Mouse (Mus musculus) hindbrain, embryonic 14.5 days (tissue): ENCODE data around the gene Pspn. TPM values are rescaled to one million over a fixed set of nuclear protein-coding genes. Genes with fewer than 3 reads are reported as not detected.

Experiments
- ATAC-seq: fragments of 200-750 bp; cut with Nextera tagmentation; 2 replicates; pipeline ENCODE4 v1.8.0; 2017; ENCODE audit warnings: moderate number of reproducible peaks, mild to moderate bottlenecking, moderate TSS enrichment, moderate library complexity; ENCODE audit not compliant: low FRiP score
- DNase-seq: peaks from one replicate; pipeline ENCODE4 v3.0.0-alpha.2; 2015; ENCODE audit warnings: low spot score
- H3K27ac ChIP-seq: fragments of 300-500 bp; sonication (generic); 2 replicates; pipeline ENCODE4 v1.5.1; 2014; ENCODE audit warnings: mild to moderate bottlenecking, moderate library complexity
- H3K27me3 ChIP-seq: fragments of 300-500 bp; sonication (generic); 2 replicates; pipeline ENCODE4 v1.6.1; 2014; ENCODE audit warnings: mild to moderate bottlenecking, low read length, mixed read lengths; ENCODE audit not compliant: control insufficient read depth, insufficient read depth
- H3K36me3 ChIP-seq: fragments of 300-500 bp; sonication (generic); replicated peaks from 2 replicates; pipeline ENCODE4 v1.6.1; 2014; ENCODE audit not compliant: control insufficient read depth, insufficient read depth
- H3K4me1 ChIP-seq: fragments of 300-500 bp; sonication (generic); replicated peaks from 2 replicates; pipeline ENCODE4 v1.6.1; 2014; ENCODE audit warnings: antibody characterized with exemption, low read length, mixed read lengths; ENCODE audit not compliant: control insufficient read depth, insufficient read depth
- H3K4me2 ChIP-seq: fragments of 300-500 bp; sonication (generic); replicated peaks from 2 replicates; pipeline ENCODE4 v1.6.1; 2014; ENCODE audit warnings: mild to moderate bottlenecking, moderate library complexity
- H3K4me3 ChIP-seq: fragments of 300-500 bp; sonication (generic); replicated peaks from 2 replicates; pipeline ENCODE4 v1.5.1; 2014; ENCODE audit warnings: mild to moderate bottlenecking, low read length
- H3K9ac ChIP-seq: fragments of 300-500 bp; sonication (generic); 2 replicates; pipeline ENCODE4 v1.6.1; 2014
- H3K9me3 ChIP-seq: fragments of 300-500 bp; sonication (generic); 2 replicates; pipeline ENCODE4 v1.6.1; 2016; ENCODE audit warnings: low read length; ENCODE audit not compliant: control insufficient read depth
- WGBS: fragments of 180-500 bp; shearing (Covaris S2); extraction: QIAGEN DNeasy Blood & Tissue Kit; methylation state at CpG from one replicate; pipeline ENCODE4 v1.1.7; 2014; 5-methylcytosine and 5-hydroxymethylcytosine counted together
- polyA plus RNA-seq: library from polyadenylated mRNA; unstranded; fragments of >200 nt; fragmentation: Nextera tagmentation; extraction: Ambion mirVana; gene quantifications from 2 replicates; pipeline ENCODE4 v1.2.1, GENCODE M21; 2014

The Pspn gene
- polyA plus RNA-seq, 1 experiment from 2014 or later, result 0.47 TPM

DNA sequence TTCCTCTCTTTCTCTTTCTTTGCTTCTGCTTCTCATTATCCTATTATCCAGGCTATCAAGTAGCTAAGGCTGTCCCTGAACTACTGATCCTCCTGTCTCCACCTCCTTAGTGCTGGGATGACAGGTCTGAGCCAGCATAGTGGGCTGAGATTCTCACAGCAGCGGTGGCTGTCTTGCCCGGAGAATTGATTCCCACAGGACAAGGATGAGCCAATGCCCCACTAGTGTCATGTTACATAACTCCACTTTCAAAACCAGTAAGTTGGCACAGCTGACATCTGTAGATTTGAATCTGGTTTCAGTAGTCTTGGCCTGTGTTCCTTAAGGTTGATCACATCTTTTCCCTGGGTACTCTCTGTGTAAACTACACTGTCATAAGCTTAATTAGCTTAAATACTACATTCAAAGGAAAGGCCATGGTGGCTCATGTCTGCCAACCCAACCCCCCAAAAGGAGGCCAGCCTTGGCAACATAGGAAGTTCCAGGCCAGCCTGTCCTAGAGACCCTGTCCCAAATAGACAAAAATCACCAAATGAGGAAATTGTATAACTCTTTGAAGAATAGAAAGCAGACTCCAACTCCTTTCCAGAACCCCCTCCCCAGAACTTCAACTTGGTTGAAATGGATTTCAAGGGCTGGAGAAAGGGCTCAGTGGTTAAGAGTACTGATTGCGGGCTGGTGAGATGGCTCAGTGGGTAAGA, 13.6 kb downstream of the Pspn start:
- Histone ChIP-seq H3K9me3 (no peaks in the 10 kb centered on the region), H3K9ac (no peak overlapping the region), H3K27me3 (no peaks in the 10 kb centered on the region), H3K4me3 (no peak overlapping the region), H3K27ac (no peak overlapping the region), H3K4me2 (no peak overlapping the region), H3K36me3 (no peaks in the 10 kb centered on the region), H3K4me1 (peaks cover 6% of the 10 kb centered on the region)
- ATAC-seq (no peak), DNase-seq (no peak)
- 85% methylated on average over 3 of the region's 3 CpGs for WGBS

DNA sequence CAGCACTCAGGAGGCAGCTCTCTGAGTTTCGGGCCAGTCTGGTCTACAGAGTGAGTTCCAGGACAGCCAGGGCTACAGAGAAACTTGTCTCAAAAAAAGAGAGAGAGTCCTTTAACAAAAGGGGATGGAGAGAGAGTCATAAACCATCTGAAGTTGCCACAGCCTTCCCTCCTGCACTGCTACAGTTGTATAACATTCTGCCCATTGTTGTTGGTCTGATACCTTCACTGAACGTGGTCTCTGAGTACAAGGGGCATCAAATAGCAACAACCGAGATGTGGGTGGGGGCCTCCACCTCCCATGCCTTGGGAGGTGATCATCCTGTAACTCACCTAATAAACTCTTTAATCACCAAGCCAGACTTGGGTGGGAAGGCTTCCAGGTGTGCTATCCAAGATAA, 14.2 kb downstream of the Pspn start:
- H3K4me1 ChIP-seq, result no peaks in the 10 kb centered on the region
- no peak overlapping the region for H3K9ac ChIP-seq
- H3K36me3 ChIP-seq, result no peaks in the 10 kb centered on the region
- 84% methylated on average over 3 of the region's 3 CpGs for WGBS
- DNase-seq (no peak), ATAC-seq (no peak)
- no peak overlapping the region for H3K4me2 ChIP-seq
- H3K4me3 ChIP-seq, result no peak overlapping the region
- H3K27me3 ChIP-seq, result no peaks in the 10 kb centered on the region
- no peaks in the 10 kb centered on the region for H3K9me3 ChIP-seq
- no peak overlapping the region for H3K27ac ChIP-seq

DNA sequence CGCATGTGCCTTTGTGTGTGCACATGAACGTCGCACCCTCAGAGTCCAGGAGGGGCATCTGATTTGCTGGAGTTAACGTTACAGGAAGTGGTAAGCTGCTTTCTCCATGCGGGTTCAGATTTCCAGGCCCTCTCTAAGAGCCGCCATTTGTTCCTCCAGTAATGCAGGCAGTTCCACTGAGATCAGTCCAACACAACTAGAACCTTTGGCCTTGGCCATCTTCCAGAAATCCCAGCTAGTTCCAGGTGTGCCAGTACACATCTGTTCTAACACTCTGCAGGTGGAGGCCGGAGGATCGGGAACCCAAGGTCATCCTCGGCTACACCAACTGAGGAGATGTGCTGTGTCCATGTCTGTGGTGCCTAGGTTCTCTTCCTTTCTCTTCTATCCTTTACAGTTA, 14.9 kb downstream of the Pspn start:
- Histone ChIP-seq H3K9me3 (no peaks in the 10 kb centered on the region), H3K36me3 (no peaks in the 10 kb centered on the region), H3K27ac (no peak overlapping the region), H3K4me1 (no peaks in the 10 kb centered on the region), H3K27me3 (no peaks in the 10 kb centered on the region), H3K9ac (no peak overlapping the region), H3K4me2 (no peak overlapping the region), H3K4me3 (no peak overlapping the region)
- WGBS, result 86% methylated on average over 9 of the region's 9 CpGs
- no peak for DNase-seq
- ATAC-seq, result no peak

DNA sequence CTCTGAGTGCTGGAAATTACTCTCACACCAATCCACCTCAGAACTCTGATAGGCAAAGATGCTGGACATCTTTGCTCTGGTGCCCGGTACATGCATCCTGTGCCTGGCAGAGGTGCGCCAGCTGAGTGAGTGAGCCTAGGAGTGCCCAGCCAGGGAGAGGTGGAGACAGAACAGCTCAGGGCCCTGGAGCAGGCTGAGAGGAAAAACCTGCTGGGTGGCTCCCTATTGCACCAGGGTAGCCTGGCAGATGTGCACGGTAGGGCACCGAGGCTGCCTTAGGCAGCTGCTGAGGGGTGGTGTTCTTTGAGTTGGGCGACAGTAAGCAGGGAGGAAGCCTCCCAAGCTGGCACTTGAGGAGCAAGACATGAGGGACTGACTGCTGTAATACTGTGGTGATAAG, 17.8 kb downstream of the Pspn start, which contains the start of gene Acer1:
Acer1 (minus strand) TSS at position 114 of the 400 bp plus-strand sequence.
- Histone ChIP-seq H3K9me3 (no peaks in the 10 kb centered on the region), H3K27me3 (no peaks in the 10 kb centered on the region), H3K4me1 (no peaks in the 10 kb centered on the region), H3K4me2 (no peak within 1 kb of the TSS), H3K9ac (no peak within 1 kb of the TSS), H3K36me3 (no peaks in the 10 kb centered on the region), H3K4me3 (no peak within 1 kb of the TSS), H3K27ac (no peak within 1 kb of the TSS)
- ATAC-seq (no peak), DNase-seq (no peak)
- WGBS, result 76% methylated on average over 5 of the region's 5 CpGs

DNA sequence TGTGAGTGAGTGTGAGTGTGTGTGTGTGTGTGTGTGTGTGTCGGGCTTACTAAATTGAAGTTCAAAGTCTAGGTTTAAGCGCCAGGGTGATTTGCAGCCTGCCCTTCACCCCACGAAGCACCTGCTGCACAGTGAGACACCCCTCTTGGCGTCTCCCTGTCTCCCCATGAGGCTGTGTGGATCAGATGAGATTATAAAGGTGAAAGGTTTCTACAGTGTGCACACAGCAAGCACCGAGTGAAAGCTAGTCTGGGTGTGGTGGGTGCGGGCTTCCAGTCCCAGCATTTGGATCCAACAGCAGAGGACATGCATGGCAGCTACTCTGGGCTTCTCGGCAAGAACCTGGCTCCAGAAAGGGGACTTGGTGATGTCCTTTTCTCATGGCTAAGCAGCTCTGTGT, 18.8 kb downstream of the Pspn start:
- DNase-seq (no peak), ATAC-seq (no peak)
- no peak overlapping the region for H3K27ac ChIP-seq
- no peaks in the 10 kb centered on the region for H3K36me3 ChIP-seq
- 87% methylated on average over 7 of the region's 7 CpGs for WGBS
- no peaks in the 10 kb centered on the region for H3K4me1 ChIP-seq
- no peak overlapping the region for H3K9ac ChIP-seq
- H3K4me3 ChIP-seq, result no peak overlapping the region
- no peak overlapping the region for H3K4me2 ChIP-seq
- H3K9me3 ChIP-seq, result no peaks in the 10 kb centered on the region
- H3K27me3 ChIP-seq, result no peaks in the 10 kb centered on the region

DNA sequence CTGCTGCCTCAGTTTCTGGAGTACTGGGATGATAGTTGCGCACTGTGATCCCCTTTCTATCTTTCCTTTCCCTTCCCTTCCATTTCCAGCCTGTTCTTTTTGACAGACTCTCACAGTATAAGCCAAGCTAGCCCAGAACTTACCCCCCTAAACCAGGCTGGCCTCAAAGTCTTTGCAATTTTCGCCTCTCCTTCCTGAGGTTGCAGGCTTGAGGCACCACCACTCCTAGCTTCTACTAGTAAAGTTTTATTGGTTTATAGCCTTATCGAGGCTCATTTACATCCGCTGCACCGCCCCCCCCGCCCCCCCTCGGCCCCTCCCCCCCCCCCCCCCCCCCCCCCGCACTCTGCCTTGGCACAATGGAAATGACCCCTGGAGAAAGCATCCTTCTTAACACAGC, 20.3 kb downstream of the Pspn start:
- Histone ChIP-seq H3K4me3 (no peak overlapping the region), H3K36me3 (no peaks in the 10 kb centered on the region), H3K27me3 (no peaks in the 10 kb centered on the region), H3K9me3 (no peaks in the 10 kb centered on the region), H3K4me2 (no peak overlapping the region), H3K9ac (no peak overlapping the region), H3K27ac (no peak overlapping the region), H3K4me1 (no peaks in the 10 kb centered on the region)
- no peak for DNase-seq
- WGBS, result 40% methylated on average over 7 of the region's 8 CpGs
- ATAC-seq, result no peak

DNA sequence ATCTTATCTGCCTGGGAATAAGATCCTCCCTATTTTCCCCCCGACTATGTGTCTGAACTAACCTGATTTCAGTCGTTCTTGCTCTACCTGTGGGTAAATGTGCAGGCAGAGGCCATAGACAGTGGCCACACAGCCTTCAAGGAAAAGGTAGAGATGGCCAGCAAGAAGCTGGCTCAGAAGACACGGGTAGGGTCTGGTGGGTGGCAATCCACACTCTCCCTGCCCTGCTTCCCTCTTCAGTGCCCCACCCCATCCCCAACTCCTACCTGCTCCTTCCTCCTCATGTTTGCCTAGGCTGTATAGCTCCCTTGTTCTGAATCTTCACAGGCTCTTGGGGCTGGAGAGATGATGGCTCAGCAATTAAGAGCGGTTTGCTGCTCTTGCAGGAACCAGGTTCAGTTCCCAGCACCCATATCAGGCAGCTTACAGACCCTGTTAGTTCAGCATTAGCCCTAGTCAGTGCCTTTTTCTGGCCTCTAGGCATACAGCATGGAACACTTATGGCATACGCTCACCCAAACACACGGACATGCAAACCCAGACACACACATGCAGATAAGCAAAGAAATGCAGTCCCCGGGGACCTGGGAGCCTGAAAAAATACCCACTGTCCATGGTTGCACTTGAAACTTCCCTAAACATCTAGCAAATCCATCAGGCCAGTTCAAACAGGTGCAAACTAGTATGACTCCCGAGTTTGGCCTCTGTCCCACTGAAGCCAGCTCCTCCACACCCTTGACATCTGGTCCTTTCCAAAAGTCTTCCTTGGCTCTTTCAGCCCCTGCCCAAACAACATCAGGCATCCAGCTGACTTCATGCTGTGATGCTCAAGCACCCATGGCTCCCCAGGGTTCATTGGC, 23.1 kb downstream of the Pspn start:
- no peaks in the 10 kb centered on the region for H3K27me3 ChIP-seq
- H3K9ac ChIP-seq, result no peak overlapping the region
- no peaks in the 10 kb centered on the region for H3K4me1 ChIP-seq
- H3K4me2 ChIP-seq, result no peak overlapping the region
- ATAC-seq (no peak), DNase-seq (no peak)
- WGBS, result 80% methylated on average over 8 of the region's 8 CpGs
- H3K36me3 ChIP-seq, result no peaks in the 10 kb centered on the region
- no peaks in the 10 kb centered on the region for H3K9me3 ChIP-seq
- no peak overlapping the region for H3K27ac ChIP-seq
- H3K4me3 ChIP-seq, result no peak overlapping the region

DNA sequence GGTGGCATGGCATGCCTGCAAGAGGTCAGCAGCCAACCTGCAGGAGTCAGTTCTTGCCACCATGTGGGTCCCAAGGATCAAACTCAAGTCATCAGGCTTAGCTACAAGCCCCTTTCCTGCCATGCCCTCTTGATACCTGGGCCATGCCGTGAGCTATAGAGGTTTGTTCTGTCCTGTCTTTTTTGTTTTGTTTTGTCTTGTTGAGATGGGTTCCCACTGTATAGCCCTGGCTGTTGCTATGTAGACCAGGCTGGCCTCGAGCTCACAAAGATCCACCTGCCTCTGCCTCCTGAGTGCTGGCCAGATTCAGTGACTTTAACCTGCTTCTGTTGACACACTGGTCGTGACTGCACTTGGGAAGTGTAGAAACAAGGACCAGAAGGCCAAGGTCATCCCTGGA, 24.4 kb downstream of the Pspn start:
- H3K4me3 ChIP-seq, result no peak overlapping the region
- H3K36me3 ChIP-seq, result no peaks in the 10 kb centered on the region
- H3K27me3 ChIP-seq, result no peaks in the 10 kb centered on the region
- DNase-seq, result no peak
- no peak for ATAC-seq
- H3K4me2 ChIP-seq, result no peak overlapping the region
- no peaks in the 10 kb centered on the region for H3K4me1 ChIP-seq
- H3K9me3 ChIP-seq, result no peaks in the 10 kb centered on the region
- H3K9ac ChIP-seq, result no peak overlapping the region
- H3K27ac ChIP-seq, result no peak overlapping the region
- 74% methylated on average over 3 of the region's 3 CpGs for WGBS

DNA sequence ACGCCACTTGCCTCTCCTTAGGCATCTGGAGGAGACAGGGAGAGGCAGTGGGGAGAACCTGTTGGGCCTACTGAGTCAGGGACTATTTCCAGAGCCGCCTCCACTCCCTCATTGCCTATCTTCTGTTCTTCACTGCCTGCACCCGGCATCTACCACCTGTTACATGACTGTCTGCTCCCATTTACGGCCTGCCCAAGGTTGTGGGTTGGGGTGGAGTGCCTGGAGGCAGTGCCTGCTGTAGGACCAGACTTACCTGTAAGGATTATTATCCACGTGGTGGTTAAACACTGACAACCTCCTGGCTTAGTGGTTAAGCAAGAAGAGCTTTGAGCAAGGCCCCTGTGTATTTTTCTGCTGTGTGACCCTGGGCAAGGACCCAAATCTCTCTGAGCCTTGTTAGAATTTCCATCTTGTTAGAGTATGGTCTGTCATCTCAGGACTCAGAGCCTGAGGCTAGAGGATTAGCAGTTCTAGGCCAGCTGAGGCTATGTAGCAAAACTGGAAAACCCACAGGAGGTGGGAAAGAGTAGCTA, 25.0 kb downstream of the Pspn start:
- Histone ChIP-seq H3K4me2 (no peak overlapping the region), H3K36me3 (no peaks in the 10 kb centered on the region), H3K9ac (no peak overlapping the region), H3K4me1 (no peaks in the 10 kb centered on the region), H3K27me3 (no peaks in the 10 kb centered on the region), H3K27ac (no peak overlapping the region), H3K9me3 (no peaks in the 10 kb centered on the region), H3K4me3 (no peak overlapping the region)
- ATAC-seq (no peak), DNase-seq (no peak)
- WGBS, result 89% methylated on average over 5 of the region's 5 CpGs
